Mouse (Mus musculus): ENCODE results near the gene Csn1s2a. TPM values are rescaled to one million over a fixed set of nuclear protein-coding genes. Genes with fewer than 3 reads are reported as not detected.
"Not testable (repeated sequence)": the region's sequence is repeated elsewhere in the genome, so short reads cannot be mapped to it uniquely, and the experiment has no call there.

Csn1s2a gene
- not detected in 2 replicates for polyA plus RNA-seq (2015; fragmentation: Nextera tagmentation; extraction: Ambion mirVana)

GRCm38 (mm10) chr5:87774267-87774666 lies at the start of gene Csn1s2a:
Gene Csn1s2a (plus strand): TSS chr5:87774567.
- H3K9ac ChIP-seq (replicated peaks; ENCODE audit: low read depth, low read length): no peak within 1 kb of the TSS
- H3K27me3 ChIP-seq (replicated peaks; ENCODE audit: control insufficient read depth, insufficient read depth, low read length): no peaks in the 10 kb centered on the region
- ATAC-seq: no peak
- H3K36me3 ChIP-seq (ENCODE audit: control insufficient read depth, insufficient read depth): no peaks in the 10 kb centered on the region
- no peak within 1 kb of the TSS for H3K27ac ChIP-seq (ENCODE audit: low read length)
- H3K4me2 ChIP-seq (ENCODE audit: low read length): no peak within 1 kb of the TSS
- no peak within 1 kb of the TSS for H3K4me3 ChIP-seq (replicated peaks; ENCODE audit: low read length)
- no peaks in the 10 kb centered on the region for H3K9me3 ChIP-seq (ENCODE audit: control insufficient read depth, low read length)
- H3K4me1 ChIP-seq (replicated peaks; ENCODE audit: control insufficient read depth, insufficient read depth, low read length): no peaks in the 10 kb centered on the region
- 88% methylated on average over 1 of the region's 1 CpGs for WGBS

GRCm38 (mm10) chr5:87734821-87735220 lies 39.5 kb upstream of the Csn1s2a start:
- H3K4me3 ChIP-seq (replicated peaks; ENCODE audit: low read length): no peak overlapping the region
- no peak overlapping the region for H3K27ac ChIP-seq (ENCODE audit: low read length)
- H3K27me3 ChIP-seq (replicated peaks; ENCODE audit: control insufficient read depth, insufficient read depth, low read length): no peaks in the 10 kb centered on the region
- H3K9ac ChIP-seq (replicated peaks; ENCODE audit: low read depth, low read length): no peak overlapping the region
- H3K4me1 ChIP-seq (replicated peaks; ENCODE audit: control insufficient read depth, insufficient read depth, low read length): no peaks in the 10 kb centered on the region
- no peak for ATAC-seq
- H3K4me2 ChIP-seq (ENCODE audit: low read length): no peak overlapping the region
- no peaks in the 10 kb centered on the region for H3K9me3 ChIP-seq (ENCODE audit: control insufficient read depth, low read length)
- no peaks in the 10 kb centered on the region for H3K36me3 ChIP-seq (ENCODE audit: control insufficient read depth, insufficient read depth)

- Histone ChIP-seq H3K36me3 (ENCODE audit: control insufficient read depth, insufficient read depth) (no peaks in the 10 kb centered on the region), H3K9ac (replicated peaks; ENCODE audit: low read depth, low read length) (no peak overlapping the region), H3K9me3 (ENCODE audit: control insufficient read depth, low read length) (no peaks in the 10 kb centered on the region), H3K4me2 (ENCODE audit: low read length) (no peak overlapping the region), H3K4me1 (replicated peaks; ENCODE audit: control insufficient read depth, insufficient read depth, low read length) (no peaks in the 10 kb centered on the region), H3K27ac (ENCODE audit: low read length) (no peak overlapping the region), H3K27me3 (replicated peaks; ENCODE audit: control insufficient read depth, insufficient read depth, low read length) (no peaks in the 10 kb centered on the region), H3K4me3 (replicated peaks; ENCODE audit: low read length) (no peak overlapping the region)
- no peak for ATAC-seq
- WGBS: 81% methylated on average over 1 of the region's 1 CpGs
Measured at GRCm38 (mm10) chr5:87753471-87753870, 20.9 kb upstream of the Csn1s2a start.

GRCm38 (mm10) chr5:87764546-87764945 lies 9.8 kb upstream of the Csn1s2a start:
- H3K27me3 ChIP-seq (replicated peaks; ENCODE audit: control insufficient read depth, insufficient read depth, low read length): no peaks in the 10 kb centered on the region
- no peak overlapping the region for H3K9ac ChIP-seq (replicated peaks; ENCODE audit: low read depth, low read length)
- ATAC-seq: no peak
- H3K27ac ChIP-seq (ENCODE audit: low read length): no peak overlapping the region
- no peaks in the 10 kb centered on the region for H3K4me1 ChIP-seq (replicated peaks; ENCODE audit: control insufficient read depth, insufficient read depth, low read length)
- WGBS: 87% methylated on average over 3 of the region's 3 CpGs
- H3K4me2 ChIP-seq (ENCODE audit: low read length): no peak overlapping the region
- H3K36me3 ChIP-seq (ENCODE audit: control insufficient read depth, insufficient read depth): no peaks in the 10 kb centered on the region
- no peak overlapping the region for H3K4me3 ChIP-seq (replicated peaks; ENCODE audit: low read length)
- H3K9me3 ChIP-seq (ENCODE audit: control insufficient read depth, low read length): no peaks in the 10 kb centered on the region

- not testable (repeated sequence) for H3K36me3 ChIP-seq (ENCODE audit: control insufficient read depth, insufficient read depth); H3K4me2 ChIP-seq (ENCODE audit: low read length); H3K9me3 ChIP-seq (ENCODE audit: control insufficient read depth, low read length); H3K9ac ChIP-seq (replicated peaks; ENCODE audit: low read depth, low read length); H3K4me1 ChIP-seq (replicated peaks; ENCODE audit: control insufficient read depth, insufficient read depth, low read length); ATAC-seq; H3K27me3 ChIP-seq (replicated peaks; ENCODE audit: control insufficient read depth, insufficient read depth, low read length); H3K27ac ChIP-seq (ENCODE audit: low read length); H3K4me3 ChIP-seq (replicated peaks; ENCODE audit: low read length)
- 51% methylated on average over 2 of the region's 2 CpGs for WGBS
Measured at GRCm38 (mm10) chr5:87772151-87772550, 2.2 kb upstream of the Csn1s2a start.

GRCm38 (mm10) chr5:87782731-87783130 lies 8.4 kb downstream of the Csn1s2a start:
- Histone ChIP-seq H3K36me3 (ENCODE audit: control insufficient read depth, insufficient read depth) (no peaks in the 10 kb centered on the region), H3K4me3 (replicated peaks; ENCODE audit: low read length) (no peak overlapping the region), H3K4me2 (ENCODE audit: low read length) (no peak overlapping the region), H3K27ac (ENCODE audit: low read length) (no peak overlapping the region), H3K27me3 (replicated peaks; ENCODE audit: control insufficient read depth, insufficient read depth, low read length) (no peaks in the 10 kb centered on the region), H3K9me3 (ENCODE audit: control insufficient read depth, low read length) (no peaks in the 10 kb centered on the region), H3K4me1 (replicated peaks; ENCODE audit: control insufficient read depth, insufficient read depth, low read length) (no peaks in the 10 kb centered on the region), H3K9ac (replicated peaks; ENCODE audit: low read depth, low read length) (no peak overlapping the region)
- ATAC-seq: no peak
- 62% methylated on average over 4 of the region's 4 CpGs for WGBS

- H3K4me3 ChIP-seq (replicated peaks; ENCODE audit: low read length): no peak within 1 kb of the TSS
- no peak within 1 kb of the TSS for H3K4me2 ChIP-seq (ENCODE audit: low read length)
- no peaks in the 10 kb centered on the region for H3K36me3 ChIP-seq (ENCODE audit: control insufficient read depth, insufficient read depth)
- H3K27me3 ChIP-seq (replicated peaks; ENCODE audit: control insufficient read depth, insufficient read depth, low read length): no peaks in the 10 kb centered on the region
- H3K4me1 ChIP-seq (replicated peaks; ENCODE audit: control insufficient read depth, insufficient read depth, low read length): no peaks in the 10 kb centered on the region
- 91% methylated on average over 2 of the region's 2 CpGs for WGBS
- no peak within 1 kb of the TSS for H3K9ac ChIP-seq (replicated peaks; ENCODE audit: low read depth, low read length)
- ATAC-seq: no peak
- H3K9me3 ChIP-seq (ENCODE audit: control insufficient read depth, low read length): no peaks in the 10 kb centered on the region
- no peak within 1 kb of the TSS for H3K27ac ChIP-seq (ENCODE audit: low read length)
Measured at GRCm38 (mm10) chr5:87807782-87808181, 33.4 kb downstream of the Csn1s2a start, which contains the start of gene Csn1s2b. Gene Csn1s2b (plus strand): TSS chr5:87808082.

- no peak overlapping the region for H3K9ac ChIP-seq (replicated peaks; ENCODE audit: low read depth, low read length)
- H3K36me3 ChIP-seq (ENCODE audit: control insufficient read depth, insufficient read depth): no peaks in the 10 kb centered on the region
- H3K27me3 ChIP-seq (replicated peaks; ENCODE audit: control insufficient read depth, insufficient read depth, low read length): no peaks in the 10 kb centered on the region
- 45% methylated on average over 2 of the region's 2 CpGs for WGBS
- no peak for ATAC-seq
- H3K4me2 ChIP-seq (ENCODE audit: low read length): no peak overlapping the region
- no peaks in the 10 kb centered on the region for H3K4me1 ChIP-seq (replicated peaks; ENCODE audit: control insufficient read depth, insufficient read depth, low read length)
- H3K27ac ChIP-seq (ENCODE audit: low read length): no peak overlapping the region
- no peaks in the 10 kb centered on the region for H3K9me3 ChIP-seq (ENCODE audit: control insufficient read depth, low read length)
- H3K4me3 ChIP-seq (replicated peaks; ENCODE audit: low read length): no peak overlapping the region
Measured at GRCm38 (mm10) chr5:87809253-87809652, 34.9 kb downstream of the Csn1s2a start.

- WGBS: 78% methylated on average over 1 of the region's 1 CpGs
- ATAC-seq: no peak
- no peak within 1 kb of the TSS for H3K4me2 ChIP-seq (ENCODE audit: low read length)
Measured at GRCm38 (mm10) chr5:87825386-87825785, 51.0 kb downstream of the Csn1s2a start, which contains the start of gene Prr27. Gene Prr27 (plus strand): TSS chr5:87825686.

More at GRCm38 (mm10) chr5:87825386-87825785, 51.0 kb downstream of the Csn1s2a start, which contains the start of gene Prr27:
- Histone ChIP-seq H3K9ac (replicated peaks; ENCODE audit: low read depth, low read length) (no peak within 1 kb of the TSS), H3K27ac (ENCODE audit: low read length) (no peak within 1 kb of the TSS), H3K36me3 (ENCODE audit: control insufficient read depth, insufficient read depth) (no peaks in the 10 kb centered on the region), H3K9me3 (ENCODE audit: control insufficient read depth, low read length) (no peaks in the 10 kb centered on the region), H3K4me3 (replicated peaks; ENCODE audit: low read length) (no peak within 1 kb of the TSS), H3K4me1 (replicated peaks; ENCODE audit: control insufficient read depth, insufficient read depth, low read length) (no peaks in the 10 kb centered on the region), H3K27me3 (replicated peaks; ENCODE audit: control insufficient read depth, insufficient read depth, low read length) (no peaks in the 10 kb centered on the region)

Data from forebrain, embryonic 16.5 days (tissue).